ENCODE assay signal across 8 mouse cellular contexts in genomic region chr11:78094504-78095143, GRCm38 (mm10). TPM values are rescaled to one million over a fixed set of nuclear protein-coding genes. Genes with fewer than 3 reads are reported as not detected.
DNase-seq lines count a peak whose midpoint lies in the region; ATAC-seq and TF ChIP-seq lines count a peak whose summit lies in the region.

Gene Fam222b (plus strand): TSS chr11:78094660.

- peak; percentile 85 for TF ChIP-seq POLR2A in liver, adult 2 months (IDR thresholded peaks at IDR 0.05; ENCODE audit: extremely low read depth, insufficient read depth, low read length)
- TF ChIP-seq POLR2A in myocyte (IDR thresholded peaks at IDR 0.05; ENCODE audit: insufficient read length, low read depth), result peak; percentile 95

- no peak for TF ChIP-seq CTCF in liver, adult 2 months (IDR thresholded peaks at IDR 0.05; ENCODE audit: low read depth, low read length)

- under 1% methylated on average over 38 of the region's 38 CpGs for WGBS in heart, embryonic 11.5 days (ENCODE audit: insufficient replicate concordance)
- under 1% methylated on average over 38 of the region's 38 CpGs for WGBS in kidney, embryonic 16.5 days
- WGBS in liver, adult 2 months, result under 1% methylated on average over 38 of the region's 38 CpGs

- H3K4me3 ChIP-seq in heart, embryonic 11.5 days (ENCODE audit: low read depth, low read length), result peak within 1 kb of the TSS; percentile 78
- peak within 1 kb of the TSS; percentile 68 for H3K4me3 ChIP-seq in kidney, embryonic 16.5 days (ENCODE audit: low read length)
- H3K4me3 ChIP-seq in liver, adult 2 months (ENCODE audit: insufficient read depth, low read depth, low read length), result peak within 1 kb of the TSS; percentile 95
- peak within 1 kb of the TSS; percentile 84 for H3K4me3 ChIP-seq in myocyte

- peak within 1 kb of the TSS; percentile 75 for H3K4me2 ChIP-seq in heart, embryonic 11.5 days
- H3K4me2 ChIP-seq in kidney, embryonic 16.5 days (replicated peaks; ENCODE audit: low read depth, low read length), result peak within 1 kb of the TSS; percentile 72
- peak within 1 kb of the TSS; percentile 84 for H3K4me2 ChIP-seq in myocyte (ENCODE audit: low read depth)

- H3ac ChIP-seq in myocyte (ENCODE audit: control insufficient read depth, insufficient read length), result peak within 1 kb of the TSS; percentile 37

- peak within 1 kb of the TSS; percentile 83 for H3K9ac ChIP-seq in heart, embryonic 11.5 days (ENCODE audit: low read depth, low read length)
- peak within 1 kb of the TSS; percentile 82 for H3K9ac ChIP-seq in kidney, embryonic 16.5 days (replicated peaks; ENCODE audit: low read length)
- peak within 1 kb of the TSS; percentile 93 for H3K9ac ChIP-seq in liver, adult 2 months (ENCODE audit: low read depth, low read length)

- peak; percentile 100 for ATAC-seq in erythroblast, adult 5-6 weeks (replicated peaks; ENCODE audit: low FRiP score, poor library complexity, severe bottlenecking)
- peak; percentile 84 for ATAC-seq in heart, embryonic 11.5 days (replicated peaks; ENCODE audit: insufficient number of reproducible peaks, low FRiP score, low TSS enrichment)
- peak; percentile 98 for ATAC-seq in kidney, embryonic 16.5 days (ENCODE audit: low FRiP score, low TSS enrichment)

- H3K27me3 ChIP-seq in heart, embryonic 11.5 days (ENCODE audit: control insufficient read depth, insufficient read depth, low read length), result no peaks in the 10 kb centered on the region
- H3K27me3 ChIP-seq in kidney, embryonic 16.5 days (ENCODE audit: insufficient read depth, low read length), result no peaks in the 10 kb centered on the region
- no peaks in the 10 kb centered on the region for H3K27me3 ChIP-seq in liver, adult 2 months (ENCODE audit: control insufficient read depth, insufficient read depth, low read length)
- H3K27me3 ChIP-seq in myocyte (ENCODE audit: control insufficient read depth, insufficient read depth, insufficient read length), result no peaks in the 10 kb centered on the region
- no peaks in the 10 kb centered on the region for H3K27me3 ChIP-seq in splenic B cell, adult 2 months (ENCODE audit: control insufficient read depth, insufficient read depth, low read length, poor library complexity, severe bottlenecking)

- H3K79me2 ChIP-seq in liver, adult 2 months (ENCODE audit: control insufficient read depth, insufficient read depth, low read length), result peaks cover 20% of the 10 kb centered on the region; the same call in 1 of the 2 replicates
- peaks cover 51% of the 10 kb centered on the region for H3K79me2 ChIP-seq in myocyte (ENCODE audit: control insufficient read depth, insufficient read depth)

- H3K4me1 ChIP-seq in heart, embryonic 11.5 days (ENCODE audit: control insufficient read depth, insufficient read depth, low read length), result peaks cover 11% of the 10 kb centered on the region
- peaks cover 21% of the 10 kb centered on the region for H3K4me1 ChIP-seq in kidney, embryonic 16.5 days (ENCODE audit: insufficient read depth, low read length)
- H3K4me1 ChIP-seq in liver, adult 2 months (ENCODE audit: control insufficient read depth, insufficient read depth, low read length), result peaks cover 17% of the 10 kb centered on the region

- peak within 1 kb of the TSS; percentile 90 for H3K27ac ChIP-seq in heart, embryonic 11.5 days (ENCODE audit: low read depth, low read length)
- H3K27ac ChIP-seq in kidney, embryonic 16.5 days (ENCODE audit: low read length), result peak within 1 kb of the TSS; percentile 61
- peak within 1 kb of the TSS; percentile 93 for H3K27ac ChIP-seq in liver, adult 2 months (replicated peaks; ENCODE audit: insufficient read depth, low read depth, low read length)

- peaks cover 2% of the 10 kb centered on the region; the same call in 1 of the 2 replicates for H3K36me3 ChIP-seq in heart, embryonic 11.5 days (ENCODE audit: control insufficient read depth, insufficient read depth, low read length)
- no peaks in the 10 kb centered on the region for H3K36me3 ChIP-seq in kidney, embryonic 16.5 days (ENCODE audit: insufficient read depth, low read length)
- no peaks in the 10 kb centered on the region for H3K36me3 ChIP-seq in liver, adult 2 months (ENCODE audit: control insufficient read depth, insufficient read depth, low read length)
- H3K36me3 ChIP-seq in myocyte (ENCODE audit: control insufficient read depth, insufficient read depth), result no peaks in the 10 kb centered on the region
- H3K36me3 ChIP-seq in splenic B cell, adult 2 months (ENCODE audit: control insufficient read depth, insufficient read depth, low read length, poor library complexity, severe bottlenecking), result no peaks in the 10 kb centered on the region

- no peaks in the 10 kb centered on the region for H3K9me3 ChIP-seq in heart, embryonic 11.5 days (replicated peaks; ENCODE audit: control insufficient read depth, low read length)
- H3K9me3 ChIP-seq in kidney, embryonic 16.5 days (ENCODE audit: low read length), result no peaks in the 10 kb centered on the region

- peak; percentile 90 to 91 for DNase-seq in B cell, adult 2 months
- DNase-seq in brain, adult 2 months (ENCODE audit: low read depth, low spot score), result peak; percentile 95
- DNase-seq in liver, adult 2 months (ENCODE audit: extremely low read depth, low read depth, low spot score), result peak; percentile 76
- peak; percentile 93 for DNase-seq in splenic B cell, adult 2 months (ENCODE audit: low read depth, low spot score)

TF ChIP-seq in myocyte, 11 proteins besides CTCF, POLR2A, EP300 and RAD21:
- peak; percentile 95 for TF ChIP-seq POLR2AphosphoS2 (IDR thresholded peaks at IDR 0.05; ENCODE audit: insufficient read length, low read depth)
- TF ChIP-seq MAX (IDR thresholded peaks at IDR 0.05; ENCODE audit: low read depth), result no peak
- no peak for TF ChIP-seq CEBPB (IDR thresholded peaks at IDR 0.05; ENCODE audit: insufficient read depth, poor library complexity, severe bottlenecking)
- TF ChIP-seq MYOG (IDR thresholded peaks at IDR 0.05; ENCODE audit: control insufficient read depth in 1 of 3, insufficient read depth in 1 of 3, insufficient read length in 2 of 3, low read depth in 2 of 3), result no peak
- TF ChIP-seq TCF3 (IDR thresholded peaks at IDR 0.05; ENCODE audit: insufficient read length, low read depth), result no peak
- TF ChIP-seq SRF (IDR thresholded peaks at IDR 0.05; ENCODE audit: control insufficient read depth, insufficient read length, low read depth), result no peak
- no peak for TF ChIP-seq REST (IDR thresholded peaks at IDR 0.05; ENCODE audit: insufficient read depth, insufficient read length)
- no peak for TF ChIP-seq E2F4 (IDR thresholded peaks at IDR 0.05; ENCODE audit: insufficient read depth)
- TF ChIP-seq TCF12 (IDR thresholded peaks at IDR 0.05; ENCODE audit: insufficient read depth, poor library complexity, severe bottlenecking), result no peak
- peak in 1 of 3 experiments; percentile 7 for TF ChIP-seq MYOD1 (IDR thresholded peaks at IDR 0.05; ENCODE audit: control insufficient read depth in 1 of 3, insufficient read length in 2 of 3, low read depth in 2 of 3)
- TF ChIP-seq USF1 (IDR thresholded peaks at IDR 0.05; ENCODE audit: low read depth), result no peak

RNA-seq across cellular contexts. Expression of gene Fam222b, which starts in this region (rescaled TPM):
- 10.2 and 14.8 TPM in 2 replicates for total RNA-seq in erythroblast, adult 5-6 weeks (2015; ENCODE audit: low replicate concordance)
- total RNA-seq in erythroblast, adult 5-6 weeks (2017; ENCODE audit: low replicate concordance), result 1.4 and 3.7 TPM in 2 replicates
- polyA plus RNA-seq in heart, embryonic 11.5 days (2014; fragmentation: Nextera tagmentation; extraction: Ambion mirVana), result 22.4 and 26.9 TPM in 2 replicates
- 14.8 and 19.3 TPM in 2 replicates for polyA plus RNA-seq in kidney, embryonic 16.5 days (2015; fragmentation: Nextera tagmentation; extraction: Ambion mirVana)
- total RNA-seq in liver, adult 2 months (2014; rRNA removed), result 2.5 and 3.4 TPM in 2 replicates
- polyA plus RNA-seq in liver, adult 2 months (2012; rRNA removed), result 12.5 and 13.6 TPM in 2 replicates
- 16.1 TPM for polyA plus RNA-seq in myocyte (2012; fragmentation: generic; extraction: Trizol)

Comparison
In these comparisons a context has a peak if more than half of its experiments do, and no peak if none do; other contexts are left out.
1. Peak in every context shown above with its lines: DNase-seq, ATAC-seq, H3K4me3 ChIP-seq and H3K27ac ChIP-seq.